Mouse (Mus musculus) frontal cortex, postnatal 14 days (tissue): ENCODE measurements around the gene Prss16.

Experiments
- DNase-seq, 2 experiments: peaks; one replicate each; pipeline ENCODE4 v3.0.0; 2022; ENCODE audit warnings: low spot score in 2 of 2

Prss16 gene

DNA sequence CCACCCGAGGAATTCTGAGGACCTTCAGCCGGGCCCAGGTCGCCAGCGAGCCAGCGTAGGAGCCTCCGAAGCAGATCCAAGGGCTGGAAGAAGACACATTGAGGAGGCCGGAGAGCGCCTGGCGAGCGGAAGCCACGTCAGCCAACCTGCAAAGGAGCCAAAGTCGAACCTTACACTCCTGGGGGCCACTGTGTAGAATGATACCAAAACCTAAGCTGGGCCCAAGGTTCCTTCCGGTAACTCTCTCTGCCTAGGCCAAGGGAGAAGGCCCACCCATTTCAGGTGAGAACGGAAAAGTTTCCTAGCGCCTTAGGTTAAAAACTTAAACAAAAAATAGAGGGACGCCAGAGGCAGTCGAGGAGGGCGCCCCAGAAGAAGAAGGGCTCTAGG, 2.4 kb downstream of the Prss16 start:
- no peak for DNase-seq

DNA sequence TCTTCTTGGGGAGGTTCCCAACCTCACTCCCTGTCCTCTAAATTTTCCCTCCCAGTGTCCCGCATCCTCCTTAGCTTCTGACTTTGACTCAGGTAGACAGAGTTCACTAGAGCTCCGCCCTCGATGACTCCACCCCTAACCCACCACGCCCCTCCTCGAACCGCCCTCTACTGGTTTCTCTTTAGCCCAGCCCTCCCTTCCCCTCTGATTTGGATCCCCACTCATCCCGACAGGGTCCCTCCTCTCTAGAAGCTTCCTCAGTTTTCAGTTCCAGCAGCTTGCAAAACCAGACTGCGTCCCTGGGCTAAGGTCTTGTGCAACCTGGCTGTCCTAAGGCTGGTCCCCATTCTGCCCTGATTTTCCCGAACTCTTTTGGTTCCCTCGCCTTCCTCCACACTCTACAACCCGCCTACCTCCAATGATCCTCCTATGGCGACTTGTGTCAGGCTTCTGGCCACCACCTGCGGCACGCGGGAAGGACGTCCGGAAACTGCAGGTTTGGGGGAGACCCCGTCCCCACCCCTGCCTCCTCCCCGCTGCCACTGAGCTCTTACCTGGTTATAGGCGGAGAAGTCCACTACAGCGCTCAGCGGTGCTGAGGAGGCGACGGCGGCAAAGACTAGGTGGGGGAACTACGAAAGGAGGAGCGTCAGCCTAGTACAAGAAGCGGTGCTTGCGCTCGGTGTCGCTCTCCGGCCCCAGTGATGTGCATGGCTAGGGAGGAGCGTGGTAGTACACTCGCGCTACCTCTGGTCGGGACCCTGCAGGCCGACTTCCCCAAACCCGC, 3.0 kb downstream of the Prss16 start:
- DNase-seq: no peak

DNA sequence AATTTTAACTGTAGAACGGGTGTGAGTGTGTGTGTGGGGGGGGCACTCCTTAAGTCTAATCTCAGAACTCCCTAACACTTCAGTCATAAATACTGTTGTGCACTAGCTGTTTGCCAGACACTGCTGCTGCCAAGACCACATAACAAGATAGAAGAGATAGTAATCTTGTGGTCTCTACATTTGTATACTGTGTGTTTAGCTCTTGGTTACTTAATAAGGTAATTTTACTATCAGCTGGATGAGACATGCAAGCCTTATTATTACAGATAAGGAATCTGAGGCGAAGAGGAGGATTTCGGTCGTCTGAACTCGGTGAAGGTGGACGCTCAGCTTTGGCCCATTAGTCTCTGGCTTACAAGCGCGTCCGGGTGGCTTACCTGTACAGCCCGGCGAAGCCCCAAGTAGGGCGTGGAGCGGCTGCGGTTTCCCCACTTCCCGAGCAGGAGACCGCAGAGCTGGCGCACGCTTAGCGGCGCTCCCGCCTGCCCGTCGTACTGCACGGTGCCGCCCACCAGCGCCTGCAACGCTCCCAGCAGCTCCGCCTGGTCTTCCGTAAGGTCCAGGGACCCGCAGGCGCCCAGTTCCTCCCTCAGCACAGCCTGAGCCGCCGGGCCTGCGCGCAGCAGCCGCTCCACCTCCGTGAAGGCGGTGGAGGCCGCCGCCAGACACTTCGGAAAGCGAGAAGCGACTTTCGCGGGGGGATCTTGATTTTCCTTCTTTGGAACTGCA, 3.8 kb downstream of the Prss16 start:
- no peak for DNase-seq

DNA sequence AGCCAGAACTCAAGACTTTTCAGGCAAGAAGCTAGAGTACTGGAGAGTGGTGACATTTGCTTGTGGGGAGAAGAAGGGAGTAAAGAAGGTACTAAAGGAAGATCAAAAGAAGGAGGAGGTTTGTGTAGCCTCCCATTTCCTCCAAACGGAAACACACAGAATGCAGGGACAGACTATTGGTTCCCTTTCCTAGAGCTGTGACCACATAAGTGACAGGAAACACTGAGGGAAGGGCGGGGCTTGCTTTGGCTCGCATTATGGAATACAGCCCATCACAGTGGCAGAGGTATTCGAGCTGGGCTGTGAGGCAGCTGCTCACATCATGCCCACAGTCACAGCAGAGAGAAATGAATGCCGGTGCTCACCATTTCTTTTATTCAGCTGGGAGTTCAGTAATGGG, 7.7 kb downstream of the Prss16 start:
- no peak for DNase-seq

DNA sequence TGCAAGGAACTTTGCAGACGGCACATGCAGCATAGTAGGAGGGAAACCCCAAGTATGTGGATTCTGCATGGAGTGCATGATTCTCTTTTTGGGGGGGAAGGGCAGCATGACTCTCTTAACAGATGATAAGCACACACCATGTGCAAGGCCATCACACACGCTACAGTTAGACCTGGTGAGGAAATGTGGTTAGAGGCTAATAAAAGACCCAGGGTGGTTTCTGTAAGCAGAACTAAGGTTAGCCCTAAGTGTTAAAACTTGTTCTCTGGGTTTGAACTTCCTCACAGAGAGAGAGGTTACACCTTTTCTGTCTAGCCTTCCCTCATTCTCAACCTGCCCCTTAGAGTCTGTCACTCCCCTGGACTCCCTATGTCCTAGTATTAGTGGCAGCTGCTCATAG, 8.2 kb downstream of the Prss16 start:
- DNase-seq: no peak

DNA sequence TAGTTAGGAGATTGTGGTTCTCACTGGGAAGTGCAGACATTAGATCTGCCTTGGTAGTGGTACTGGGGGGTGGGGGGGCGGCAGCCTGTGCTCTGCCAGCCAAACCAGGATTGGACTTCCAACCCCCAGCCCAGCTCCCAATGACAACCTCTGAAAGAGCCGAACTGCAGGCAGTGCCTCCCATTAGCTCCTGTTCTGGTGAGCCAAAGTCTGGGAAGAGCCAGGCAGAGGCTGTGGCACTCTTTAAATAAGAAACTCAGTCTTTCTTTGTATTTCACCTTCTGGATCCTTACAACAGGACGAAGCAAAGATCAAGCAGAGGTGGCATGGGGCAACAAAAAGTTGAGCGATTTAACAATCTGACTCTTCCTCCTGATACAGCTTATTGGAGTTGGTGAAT, 10.4 kb downstream of the Prss16 start:
- no peak for DNase-seq

DNA sequence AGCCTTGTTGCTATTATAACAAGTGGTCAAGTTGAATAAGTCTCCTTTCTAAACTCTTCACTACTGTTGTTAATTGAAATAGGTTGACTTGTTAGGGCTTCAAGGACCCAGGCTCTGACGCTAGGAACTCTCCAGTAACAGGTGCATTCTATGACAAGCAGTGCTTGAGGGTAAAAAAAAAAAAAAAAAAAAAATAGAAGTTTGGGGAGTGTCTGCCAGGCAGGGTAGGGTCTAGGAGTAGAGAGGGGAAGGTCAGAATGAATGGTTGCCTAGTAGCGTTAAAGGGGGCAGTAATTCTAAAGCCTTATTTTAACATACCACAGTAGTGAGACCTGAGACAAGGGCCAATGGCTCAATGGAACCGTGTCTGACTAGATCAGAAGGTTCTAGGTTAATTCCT, 11.1 kb downstream of the Prss16 start:
- no peak for DNase-seq

DNA sequence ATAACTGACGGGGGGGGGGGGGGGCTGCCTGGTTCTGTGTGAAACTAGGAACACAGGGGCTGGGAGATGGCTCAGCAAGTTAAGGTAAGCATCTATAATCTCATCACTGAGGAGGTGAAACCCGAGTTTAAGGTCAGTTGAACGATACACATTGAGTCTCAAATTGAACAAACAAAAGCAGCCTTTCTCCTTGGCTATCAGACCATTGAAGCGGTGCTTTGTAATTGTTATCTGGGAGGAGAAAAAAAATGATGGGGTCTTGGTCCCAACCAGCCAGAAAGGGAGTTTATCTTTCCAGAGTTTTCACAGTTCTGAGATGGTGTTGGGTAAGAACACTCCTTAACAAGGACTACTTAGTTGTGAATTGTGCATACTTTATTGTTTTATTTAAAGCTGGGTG, 11.7 kb downstream of the Prss16 start:
- no peak for DNase-seq

DNA sequence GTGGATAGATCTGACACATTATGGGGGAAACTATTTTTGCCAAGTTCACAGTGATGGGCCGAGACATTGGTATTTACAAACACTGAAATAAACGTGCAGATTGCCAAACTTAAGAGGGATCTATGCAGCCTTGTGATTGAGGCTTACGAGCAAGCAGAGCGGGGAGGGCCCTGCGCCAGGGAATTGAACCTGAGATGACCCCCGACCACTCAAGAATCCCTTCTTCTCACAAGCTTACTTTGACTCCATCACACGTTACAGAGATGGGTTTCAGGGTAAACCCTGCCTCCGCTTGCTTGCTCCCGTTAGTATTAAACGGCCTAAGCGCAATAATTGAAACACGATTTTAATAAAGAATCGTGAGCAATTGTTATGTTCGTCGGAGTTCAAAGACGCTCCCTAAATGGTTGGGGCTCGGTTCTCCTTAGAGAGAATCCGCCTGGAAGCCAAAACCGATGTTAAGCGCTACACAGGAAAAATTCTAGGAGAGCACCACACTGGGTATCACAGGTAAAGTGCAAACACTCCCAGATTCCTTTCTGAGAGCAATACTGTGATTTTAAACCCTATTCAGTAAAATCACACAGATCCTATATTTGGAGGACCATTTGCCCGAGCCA, 12.2 kb downstream of the Prss16 start:
- no peak for DNase-seq

DNA sequence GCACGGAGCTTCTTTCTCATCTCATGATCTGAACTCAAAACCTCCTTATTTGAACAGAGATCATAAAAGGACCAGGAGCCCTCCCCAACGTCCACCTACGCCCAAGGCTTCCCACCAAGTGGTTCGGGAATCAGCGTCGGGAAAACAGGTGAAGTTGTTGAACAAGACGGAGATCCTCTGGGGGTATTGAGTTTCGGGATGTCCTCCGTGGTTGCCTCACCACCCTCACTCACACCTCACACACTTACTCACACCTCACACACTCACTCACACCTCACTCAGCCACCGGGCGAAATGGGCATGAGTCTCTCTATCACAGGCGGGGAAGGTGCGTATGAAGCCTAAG, 12.7 kb downstream of the Prss16 start:
- no peak for DNase-seq

DNA sequence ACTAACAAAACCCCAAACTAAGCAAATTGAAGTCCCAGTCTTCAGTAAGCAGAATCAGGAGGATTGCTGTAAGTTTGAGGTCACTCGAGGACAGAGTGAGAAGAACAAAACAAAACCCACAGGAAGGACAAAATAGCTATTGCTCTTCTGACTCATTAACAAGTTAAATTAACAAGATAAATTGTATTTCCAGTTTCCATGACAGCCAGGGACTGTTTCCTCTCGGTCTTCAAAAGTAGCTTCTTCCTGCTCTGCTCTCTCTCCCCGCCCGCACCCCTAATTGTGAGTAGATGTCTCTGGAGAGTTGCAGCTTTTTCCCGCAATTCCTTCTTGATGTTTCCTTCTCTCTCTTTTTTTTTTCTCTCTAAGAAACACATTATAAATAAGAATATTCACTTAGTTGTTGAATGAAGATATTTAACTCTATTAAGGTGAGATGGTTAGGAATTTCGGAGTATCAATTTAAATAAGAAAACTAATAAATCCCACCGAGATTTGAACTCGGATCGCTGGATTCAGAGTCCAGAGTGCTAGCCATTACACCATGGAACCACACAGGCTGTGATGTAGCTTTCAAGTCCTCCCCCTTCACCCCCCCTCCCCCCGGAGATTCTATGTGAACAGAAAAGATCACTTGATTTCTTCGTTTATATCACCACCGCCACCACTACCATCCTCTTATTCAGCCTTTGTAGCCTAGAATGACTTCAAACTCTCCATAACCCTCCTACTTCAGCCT, 13.3 kb downstream of the Prss16 start:
- no peak for DNase-seq

DNA sequence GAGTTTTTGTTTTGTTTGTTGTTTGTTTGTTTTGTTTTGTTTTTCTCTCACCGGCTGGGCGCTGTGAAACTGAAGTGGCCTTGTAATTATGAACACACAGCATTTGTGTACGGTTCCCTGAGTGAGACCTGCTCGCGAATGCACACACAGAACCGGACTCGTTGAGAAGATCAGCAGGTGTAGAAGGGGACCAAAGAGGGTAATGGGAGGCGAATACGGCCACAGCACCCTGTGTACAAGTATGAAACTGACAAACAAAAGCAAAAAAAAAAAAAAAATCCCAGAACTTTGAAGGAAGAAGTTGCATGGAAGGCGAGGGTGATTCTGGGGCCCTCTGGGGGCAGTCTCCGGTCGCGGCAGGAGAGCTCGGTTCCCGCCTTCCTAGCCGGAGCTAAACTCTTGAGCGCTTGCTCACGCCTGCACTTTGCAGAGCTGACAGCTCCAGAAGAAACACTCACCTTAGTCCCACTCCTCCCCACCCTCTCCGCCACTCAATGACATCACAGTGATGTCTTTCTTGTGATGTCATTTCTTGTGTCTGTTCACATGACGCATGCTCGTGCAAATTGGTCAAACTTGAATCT, 14.1 kb downstream of the Prss16 start:
- no peak for DNase-seq

DNA sequence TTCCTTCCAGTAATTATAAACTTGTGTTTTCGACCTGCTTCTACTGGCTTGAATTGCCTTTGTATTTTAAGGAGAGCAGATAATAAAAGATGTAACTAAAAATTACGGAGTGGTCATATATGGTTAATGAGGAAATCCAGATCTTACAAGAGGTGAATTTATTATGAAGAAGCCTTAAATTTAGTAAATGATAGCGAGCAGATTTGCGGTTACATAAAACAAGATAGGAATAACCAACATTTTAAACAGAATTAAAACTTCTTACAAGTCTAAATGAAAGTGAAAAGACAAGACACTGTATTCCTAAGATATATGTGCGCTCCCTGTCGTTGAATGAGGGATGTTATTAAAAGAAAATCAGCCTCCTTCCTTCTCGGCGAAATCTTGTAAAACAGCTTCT, 14.6 kb downstream of the Prss16 start:
- no peak for DNase-seq

DNA sequence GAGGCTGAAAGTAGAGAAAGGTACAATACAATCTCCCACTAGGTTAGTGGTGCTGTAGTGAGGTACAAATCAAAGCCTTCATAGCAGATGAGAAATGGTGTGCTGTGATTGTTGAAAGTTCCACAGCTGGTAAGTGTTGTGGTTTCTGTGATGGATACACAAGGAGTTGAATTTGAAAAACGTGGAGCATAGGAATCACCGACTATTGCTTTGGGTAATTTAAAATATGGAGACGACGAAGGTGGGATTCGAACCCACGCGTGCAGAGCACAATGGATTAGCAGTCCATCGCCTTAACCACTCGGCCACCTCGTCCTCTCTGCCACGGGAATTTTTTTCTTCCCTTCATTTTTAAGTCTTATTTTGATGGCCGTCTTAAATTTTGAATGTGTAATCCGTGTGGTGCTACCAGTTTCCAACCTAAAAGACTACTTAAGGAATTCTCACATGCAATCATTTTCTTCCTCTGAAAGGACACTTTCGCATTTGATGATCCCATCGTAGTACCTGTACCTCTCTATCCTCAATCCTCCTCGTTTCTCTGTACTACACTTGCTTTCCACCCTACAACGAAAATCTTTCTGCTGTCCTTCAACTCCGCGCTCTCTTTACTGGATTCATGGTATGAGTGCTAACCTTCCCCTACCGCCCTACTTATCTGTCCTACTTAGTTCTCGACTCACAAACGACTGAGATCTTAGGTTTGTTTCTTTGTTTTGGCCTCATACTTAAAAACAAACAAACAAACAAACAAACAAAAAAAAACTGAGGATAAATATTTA, 15.4 kb downstream of the Prss16 start:
- DNase-seq: no peak

DNA sequence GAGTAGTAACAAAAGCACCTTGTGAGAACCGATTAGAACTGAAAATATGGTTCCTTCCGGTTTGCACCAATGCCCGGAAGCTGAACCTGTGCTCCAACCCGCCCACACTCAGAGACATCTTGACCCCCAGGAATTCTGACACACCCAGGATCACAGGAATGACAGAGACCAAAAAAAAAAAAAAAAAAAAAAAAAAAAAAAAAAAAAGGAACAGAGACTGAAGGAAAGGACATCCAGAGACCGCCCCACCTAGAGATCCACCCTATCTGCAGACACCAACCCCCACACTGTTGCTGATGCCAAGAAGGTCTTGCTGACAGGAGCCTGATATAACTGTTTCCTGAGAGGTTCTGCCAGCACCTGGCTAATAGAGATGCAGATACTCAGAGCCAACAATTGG, 17.0 kb downstream of the Prss16 start:
- DNase-seq: no peak

DNA sequence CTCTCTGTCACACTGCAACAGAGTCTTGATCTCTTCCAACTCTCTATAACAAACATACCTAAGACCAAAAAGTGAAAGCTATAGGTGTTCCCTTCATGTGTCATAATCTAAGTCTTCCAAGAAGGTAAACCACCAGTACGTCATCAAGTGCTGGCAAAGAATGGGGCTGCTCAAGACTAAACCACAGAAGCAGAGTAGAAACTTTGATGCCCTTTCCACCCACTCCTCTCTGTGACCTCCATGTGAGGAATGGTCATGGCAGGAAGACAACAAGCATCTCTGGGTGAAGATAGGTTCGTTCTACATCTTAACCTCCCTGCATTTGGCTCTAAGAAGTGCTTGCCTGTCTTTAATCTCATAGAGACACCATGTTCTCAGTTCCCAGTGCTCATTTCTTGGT, 25.1 kb downstream of the Prss16 start:
- no peak for DNase-seq

DNA sequence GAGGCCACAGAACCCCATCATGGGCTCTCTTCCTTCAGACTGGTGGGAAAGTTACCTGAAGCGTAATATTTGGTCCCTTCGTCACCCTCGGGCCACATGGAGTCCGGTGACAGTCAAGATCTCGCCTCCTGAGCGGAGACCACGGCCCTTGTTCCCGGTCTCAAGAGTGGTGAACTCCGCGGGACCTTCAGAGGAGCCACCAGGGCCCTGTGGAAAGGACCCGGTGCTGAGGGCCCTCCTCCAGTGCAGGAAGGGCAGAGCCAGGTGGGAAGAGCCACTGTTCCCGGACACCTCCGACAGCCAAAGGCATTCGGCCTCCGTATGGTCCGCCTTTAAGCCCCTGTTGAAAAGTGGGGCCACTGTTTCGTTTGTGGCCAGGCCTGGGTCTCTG, 27.7 kb downstream of the Prss16 start:
- no peak for DNase-seq

DNA sequence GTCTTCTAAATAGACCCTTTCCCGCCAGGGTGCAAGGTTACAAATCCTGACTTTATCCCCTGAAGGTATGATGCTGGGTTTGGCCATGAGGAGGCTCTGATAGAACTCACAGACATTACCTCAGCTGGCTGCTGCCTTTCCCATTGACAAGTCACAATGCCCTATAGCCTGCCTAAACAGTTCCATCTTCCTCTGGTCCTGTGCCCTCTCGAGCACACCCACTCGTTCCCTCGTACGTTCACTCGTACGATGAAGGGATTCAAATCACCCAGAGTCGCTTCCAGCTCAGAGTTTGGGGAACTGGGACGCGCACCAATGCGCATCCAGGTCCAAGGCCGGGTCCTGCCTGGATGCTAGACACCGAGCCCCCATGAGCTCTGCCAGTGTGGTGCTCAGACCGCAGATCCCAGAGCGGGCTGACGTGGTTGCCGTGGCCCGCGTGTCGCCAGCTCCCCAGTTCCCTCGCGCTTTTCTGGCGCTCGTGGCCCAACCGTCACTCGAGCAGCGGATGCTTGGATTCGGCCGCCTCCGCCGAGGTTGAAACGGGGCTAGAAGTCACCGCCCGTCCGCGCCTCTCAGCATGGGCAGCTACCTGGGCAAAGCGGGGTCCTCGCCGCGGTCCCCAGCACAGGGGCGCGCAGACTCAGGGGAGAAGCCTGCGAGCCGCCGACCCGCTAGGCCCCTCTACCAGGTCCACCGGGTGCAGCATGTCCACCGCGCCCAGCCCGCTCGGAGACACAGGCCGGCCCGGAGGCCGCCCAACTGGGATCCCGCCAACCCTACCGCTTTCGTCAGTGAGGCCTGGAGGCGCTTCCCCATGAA, 28.4 kb downstream of the Prss16 start, which contains the start of gene Pom121l2:
Pom121l2 (plus strand) TSS at position 214 of the 822 bp plus-strand sequence.
- peak in 1 of 2 experiments; percentile 7 for DNase-seq

DNA sequence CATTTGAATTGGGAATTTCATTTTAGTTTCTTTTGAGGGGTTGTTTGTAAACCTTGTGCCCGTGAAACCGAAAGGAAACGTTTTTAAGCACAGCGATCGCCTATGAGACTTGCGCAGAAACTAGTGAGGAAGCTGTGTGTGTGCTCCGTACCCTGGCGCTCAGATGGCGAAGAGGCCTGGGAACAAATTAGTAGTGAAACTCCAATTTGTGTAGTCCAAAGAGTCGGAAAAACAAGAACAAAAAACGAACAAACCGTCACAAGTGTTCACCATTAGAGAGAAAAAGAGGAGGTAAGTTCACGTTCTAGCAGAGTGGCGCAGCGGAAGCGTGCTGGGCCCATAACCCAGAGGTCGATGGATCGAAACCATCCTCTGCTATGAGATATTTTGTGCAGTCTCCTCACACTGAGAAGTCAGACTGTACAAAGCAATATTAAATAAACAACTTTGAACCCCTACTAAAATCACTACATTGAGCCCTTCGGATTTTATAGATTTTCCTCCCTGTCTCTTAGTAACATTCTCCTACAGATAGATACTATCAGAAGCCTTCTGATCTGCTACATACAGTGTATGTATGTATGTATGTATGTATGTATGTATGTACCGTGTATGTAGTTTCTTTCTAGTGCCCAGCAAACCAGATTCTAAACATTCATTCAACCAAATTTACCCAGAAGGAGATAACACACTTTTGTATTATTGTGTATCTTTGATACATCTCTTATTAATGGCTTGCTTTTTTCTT, 34.6 kb downstream of the Prss16 start:
- DNase-seq: peak; percentile 23 to 67
